Mouse (Mus musculus) liver, postnatal 0 days (tissue): ENCODE results near the gene Actn4.
A peak's percentile ranks its signal among the peaks of the same experiment; 100 is the strongest.

Experiments used
- CTCF ChIP-seq: sonication (generic); IDR thresholded peaks from 2 replicates; pipeline ENCODE4 v1.5.1; 2016; ENCODE audit warnings: antibody characterized with exemption, low read depth
- EP300 ChIP-seq: IDR thresholded peaks from 2 replicates; pipeline ENCODE4 v1.6.1; 2016; ENCODE audit warnings: antibody characterized with exemption, low read depth, mild to moderate bottlenecking

DNA sequence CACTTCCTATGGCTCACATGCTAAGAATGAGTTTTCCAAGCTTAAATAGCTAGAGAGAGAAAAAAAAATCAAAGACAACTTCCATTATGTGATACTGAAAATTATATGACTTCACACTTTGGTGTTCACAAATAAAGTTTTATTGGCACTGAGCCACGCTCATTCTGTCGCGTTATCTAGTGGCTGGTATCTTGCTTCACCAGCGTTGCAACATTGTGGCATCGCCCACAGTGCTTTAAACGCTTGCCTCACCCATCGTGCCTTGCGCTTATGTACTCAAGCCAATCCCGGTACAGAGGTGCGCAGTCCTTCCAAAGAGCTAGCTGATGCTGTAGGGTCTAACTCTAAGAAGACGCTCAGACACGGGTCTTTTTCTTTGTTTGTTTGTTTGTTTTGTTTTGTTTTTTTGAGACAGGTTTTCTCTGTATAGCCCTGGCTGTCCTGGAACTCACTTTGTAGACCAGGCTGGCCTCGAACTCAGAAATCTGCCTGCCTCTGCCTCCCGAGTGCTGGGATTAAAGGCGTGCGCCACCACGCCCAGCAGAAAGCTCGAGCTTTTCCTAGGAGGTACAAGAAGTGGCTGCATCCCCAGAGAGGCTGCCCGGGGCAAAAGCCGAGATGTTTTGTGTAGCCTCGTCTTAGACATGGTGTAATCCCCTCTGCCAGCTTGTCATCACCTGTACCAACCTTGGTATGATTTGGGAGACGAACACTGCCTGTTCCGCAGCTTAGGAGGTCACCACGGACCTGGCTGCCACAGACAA is 91.1 kb downstream of the Actn4 start:
- peak; percentile 11; the same call in 1 of the 2 replicates for TF ChIP-seq EP300
- TF ChIP-seq CTCF: no peak
